Mouse (Mus musculus): ENCODE results near the gene Olfr485. TPM values are rescaled to one million over a fixed set of nuclear protein-coding genes. Genes with fewer than 3 reads are reported as not detected.

Olfr485 gene
- not detected in 2 replicates for polyA plus RNA-seq (2015; fragmentation: Nextera tagmentation; extraction: Ambion mirVana)

GRCm38 (mm10) chr7:108159771-108160170, at the start of gene Olfr485:
Gene Olfr485 (minus strand): TSS chr7:108159871.

GRCm38 (mm10) chr7:108172642-108173041, 13.0 kb upstream of the Olfr485 start, which contains the start of gene Olfr486:
Gene Olfr486 (minus strand): TSS chr7:108172742.

GRCm38 (mm10) chr7:108127349-108127748, 32.3 kb downstream of the Olfr485 start, which contains the start of gene Olfr484:
Gene Olfr484 (minus strand): TSS chr7:108127449.

Other genes with a start within 250 kb of the Olfr485 start
- not detected in 2 replicates for gene Olfr473, start 229.4 kb downstream of the Olfr485 start, polyA plus RNA-seq (2015; fragmentation: Nextera tagmentation; extraction: Ambion mirVana)
- not detected in 2 replicates for gene Olfr474, start 205.2 kb downstream of the Olfr485 start, polyA plus RNA-seq (2015; fragmentation: Nextera tagmentation; extraction: Ambion mirVana)
- gene Olfr476, start 195.1 kb downstream of the Olfr485 start, polyA plus RNA-seq (2015; fragmentation: Nextera tagmentation; extraction: Ambion mirVana), result not detected in 2 replicates
- gene Olfr477, start 173.2 kb downstream of the Olfr485 start, polyA plus RNA-seq (2015; fragmentation: Nextera tagmentation; extraction: Ambion mirVana), result not detected in 2 replicates
- gene Olfr478, start 125.9 kb downstream of the Olfr485 start, polyA plus RNA-seq (2015; fragmentation: Nextera tagmentation; extraction: Ambion mirVana), result not detected in 2 replicates
- gene Olfr479, start 109.2 kb downstream of the Olfr485 start, polyA plus RNA-seq (2015; fragmentation: Nextera tagmentation; extraction: Ambion mirVana), result not detected in 2 replicates
- not detected in 2 replicates for gene Olfr480, start 92.5 kb downstream of the Olfr485 start, polyA plus RNA-seq (2015; fragmentation: Nextera tagmentation; extraction: Ambion mirVana)
- not detected in 2 replicates for gene Olfr481, start 80.0 kb downstream of the Olfr485 start, polyA plus RNA-seq (2015; fragmentation: Nextera tagmentation; extraction: Ambion mirVana)
- 0.10 and 0.16 TPM in 2 replicates for gene Olfr482, start 62.3 kb downstream of the Olfr485 start, polyA plus RNA-seq (2015; fragmentation: Nextera tagmentation; extraction: Ambion mirVana)
- not detected in 2 replicates for gene Olfr483, start 59.0 kb downstream of the Olfr485 start, polyA plus RNA-seq (2015; fragmentation: Nextera tagmentation; extraction: Ambion mirVana)
- gene Olfr484, start 32.4 kb downstream of the Olfr485 start, polyA plus RNA-seq (2015; fragmentation: Nextera tagmentation; extraction: Ambion mirVana), result not detected in 2 replicates
- gene Olfr486, start 12.9 kb upstream of the Olfr485 start, polyA plus RNA-seq (2015; fragmentation: Nextera tagmentation; extraction: Ambion mirVana), result not detected in 2 replicates
- not detected in 2 replicates for gene Olfr487, start 54.8 kb upstream of the Olfr485 start, polyA plus RNA-seq (2015; fragmentation: Nextera tagmentation; extraction: Ambion mirVana)
- not detected in 2 replicates for gene Olfr488, start 98.5 kb upstream of the Olfr485 start, polyA plus RNA-seq (2015; fragmentation: Nextera tagmentation; extraction: Ambion mirVana)
- not detected in 2 replicates for gene Olfr490, start 129.1 kb upstream of the Olfr485 start, polyA plus RNA-seq (2015; fragmentation: Nextera tagmentation; extraction: Ambion mirVana)
- gene Olfr491, start 153.6 kb upstream of the Olfr485 start, polyA plus RNA-seq (2015; fragmentation: Nextera tagmentation; extraction: Ambion mirVana), result not detected in 2 replicates
- gene Olfr492, start 163.8 kb upstream of the Olfr485 start, polyA plus RNA-seq (2015; fragmentation: Nextera tagmentation; extraction: Ambion mirVana), result not detected in 2 replicates
- gene Olfr493, start 187.1 kb upstream of the Olfr485 start, polyA plus RNA-seq (2015; fragmentation: Nextera tagmentation; extraction: Ambion mirVana), result not detected in 2 replicates
- gene Olfr494, start 205.5 kb upstream of the Olfr485 start, polyA plus RNA-seq (2015; fragmentation: Nextera tagmentation; extraction: Ambion mirVana), result not detected in 2 replicates
- not detected in 2 replicates for gene Olfr495, start 233.3 kb upstream of the Olfr485 start, polyA plus RNA-seq (2015; fragmentation: Nextera tagmentation; extraction: Ambion mirVana)